Mouse (Mus musculus) heart, postnatal 14 days (tissue): ENCODE measurements at regions not wholly inside any gene's neighbourhood (a gene's known extent, or its start where the extent isn't known, plus 50 kb on each side); places are given as distances from the start of the nearest gene placed in this dataset.
A peak's percentile ranks its signal among the peaks of the same experiment; 100 is the strongest.

Experiments
- DNase-seq, 2 experiments: peaks; one replicate each; pipeline ENCODE4 v3.0.0; 2021 to 2022
- intact Hi-C: fragments of 180-260 bp; cut with DNase I; formaldehyde crosslinking; loops from one replicate; pipeline ENCODE4 v1.15.1; 2025

DNA sequence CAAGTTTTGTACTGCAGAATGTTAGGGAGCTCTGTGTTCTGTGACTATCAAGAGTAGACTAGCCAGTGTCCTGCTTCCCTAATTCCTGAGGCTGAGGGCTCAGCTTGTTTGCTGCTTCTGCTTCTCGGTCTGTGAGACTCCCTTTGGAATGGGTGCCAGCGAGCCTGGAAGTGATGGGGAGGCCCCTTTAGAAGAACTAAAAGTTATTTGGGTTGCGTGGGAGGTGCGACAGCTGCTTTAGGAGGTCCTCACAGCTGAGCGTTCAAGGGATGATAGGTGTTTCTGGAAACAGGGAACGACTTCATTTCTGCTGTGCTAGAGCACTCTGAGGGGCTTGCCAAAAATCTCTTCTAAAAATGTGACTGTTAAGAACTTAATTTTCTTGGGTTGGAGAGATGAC lies 305.7 kb downstream of the Foxo1 start:
- intact Hi-C loops, result no loop called here
- peak in 1 of 2 experiments; percentile 13 for DNase-seq

DNA sequence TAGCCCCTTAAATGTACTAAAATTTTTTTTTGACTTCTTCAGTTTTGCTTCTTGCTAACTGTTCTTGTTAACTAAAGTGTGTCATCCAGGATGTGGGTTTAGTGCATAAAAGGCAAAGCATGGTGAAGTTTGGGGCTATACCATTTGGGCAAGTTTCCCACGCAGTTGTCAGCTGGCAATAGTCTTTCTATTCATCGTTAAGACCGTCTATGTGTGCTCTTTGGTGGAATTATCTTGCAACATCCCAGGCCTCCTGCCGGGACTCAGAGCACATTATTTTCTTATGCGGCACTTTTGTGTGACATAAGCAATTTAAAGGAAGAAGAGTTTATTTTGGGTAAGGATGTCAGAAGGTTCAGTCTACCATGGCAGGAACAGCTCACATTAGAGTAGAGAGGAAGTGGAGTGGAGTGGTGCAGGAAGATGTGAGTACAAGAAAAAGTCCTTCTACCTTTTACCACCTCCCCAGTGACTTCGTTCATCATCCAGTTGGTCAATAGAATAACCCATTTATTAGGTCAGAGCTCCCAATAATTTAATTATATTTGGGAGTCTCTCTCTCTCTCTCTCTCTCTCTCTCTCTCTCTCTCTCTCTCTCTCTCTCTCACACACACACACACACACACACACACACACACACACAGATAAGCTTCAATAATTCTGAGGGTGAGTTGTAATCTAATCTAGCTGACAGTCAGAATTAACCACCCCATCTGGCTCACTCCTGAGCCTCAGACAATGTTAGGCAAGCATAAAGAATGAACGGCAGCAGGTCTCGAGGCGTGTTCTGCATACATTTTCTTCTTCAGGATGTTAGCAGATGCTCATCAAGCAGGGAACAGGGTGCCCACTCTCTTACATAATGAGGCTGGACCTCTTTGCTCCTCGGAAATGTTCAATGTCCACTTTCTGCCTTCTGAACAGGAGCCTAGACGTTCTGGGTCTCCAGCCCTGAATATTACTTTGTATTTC lies 304.7 kb downstream of the Foxo1 start:
- no peak for DNase-seq
- intact Hi-C loops, result no loop called here

DNA sequence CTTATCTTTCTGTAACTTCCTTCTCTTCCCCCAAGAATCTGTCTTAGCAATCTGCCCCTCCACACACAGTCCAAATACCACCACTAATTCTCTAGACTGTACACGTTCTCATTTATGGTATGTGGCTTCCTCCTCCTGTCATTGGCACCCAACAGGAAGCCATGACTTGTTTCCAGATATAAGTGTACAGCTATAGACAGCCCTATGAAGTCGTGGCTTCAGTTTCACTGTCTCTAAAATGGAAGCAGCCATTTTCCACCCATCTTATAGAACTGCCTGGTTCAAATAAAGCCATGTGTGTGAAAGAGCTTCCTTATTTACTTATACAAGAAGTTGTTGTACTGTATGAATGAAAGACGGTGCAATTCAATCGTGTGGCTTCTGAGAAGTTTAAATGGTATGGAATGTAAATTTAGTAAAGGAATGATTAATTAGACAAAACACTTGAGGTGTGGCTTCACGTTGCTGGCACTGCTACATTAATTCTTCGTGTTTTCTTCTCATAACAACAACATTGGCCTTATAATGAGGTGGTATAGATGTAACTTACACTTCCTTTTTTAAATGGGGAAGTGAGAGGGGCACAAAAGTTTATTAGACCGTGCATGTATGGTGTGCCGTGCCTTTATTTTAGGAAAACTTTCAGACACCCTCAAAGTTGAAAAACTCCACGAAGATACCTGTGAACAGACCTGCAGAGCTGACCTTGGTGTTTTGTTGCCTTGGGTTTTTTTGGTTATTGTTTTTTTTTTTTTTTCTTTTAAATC lies 299.7 kb downstream of the Foxo1 start:
- no peak for DNase-seq
- intact Hi-C loops, result no loop called here

DNA sequence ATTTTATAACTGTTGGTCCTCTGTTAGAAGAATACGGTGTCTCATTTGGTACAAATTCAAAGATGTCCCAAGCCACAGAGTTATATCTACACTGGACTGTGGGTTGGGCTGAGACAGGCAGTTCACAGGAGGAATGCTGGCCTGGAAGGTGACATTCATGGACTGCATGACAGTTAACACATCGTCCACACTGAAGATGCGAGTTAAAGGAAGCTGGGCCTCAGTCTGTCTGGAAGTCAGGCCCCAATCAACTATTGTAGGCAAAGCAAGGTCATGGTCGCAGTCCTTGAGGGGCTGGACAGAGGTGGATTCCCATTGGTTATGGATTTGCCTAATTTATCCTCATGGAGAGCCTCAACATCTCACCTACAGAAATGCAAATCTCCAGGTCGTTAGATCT lies 295.5 kb downstream of the Foxo1 start:
- no peak for DNase-seq
- intact Hi-C loops, result no loop called here

DNA sequence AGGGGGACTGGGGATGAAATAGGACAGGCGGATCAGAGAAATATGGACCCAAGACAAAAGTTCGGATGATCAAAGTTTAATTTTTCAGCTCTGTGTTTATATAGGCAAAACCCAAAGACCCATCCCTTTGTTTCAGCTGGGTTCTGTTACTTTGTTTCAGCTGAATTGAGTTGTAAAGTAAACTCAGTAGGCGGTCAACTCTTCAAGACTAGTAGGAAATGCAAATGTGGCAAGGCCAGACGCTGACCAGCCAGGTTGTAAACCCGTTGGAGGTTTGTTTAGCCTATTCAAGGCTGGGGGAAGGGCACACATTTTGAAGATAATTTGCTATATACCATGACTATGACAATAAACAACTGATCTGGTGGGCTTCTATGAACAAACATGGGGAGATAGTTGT lies 294.7 kb downstream of the Foxo1 start:
- no peak for DNase-seq
- intact Hi-C loops, result no loop called here

DNA sequence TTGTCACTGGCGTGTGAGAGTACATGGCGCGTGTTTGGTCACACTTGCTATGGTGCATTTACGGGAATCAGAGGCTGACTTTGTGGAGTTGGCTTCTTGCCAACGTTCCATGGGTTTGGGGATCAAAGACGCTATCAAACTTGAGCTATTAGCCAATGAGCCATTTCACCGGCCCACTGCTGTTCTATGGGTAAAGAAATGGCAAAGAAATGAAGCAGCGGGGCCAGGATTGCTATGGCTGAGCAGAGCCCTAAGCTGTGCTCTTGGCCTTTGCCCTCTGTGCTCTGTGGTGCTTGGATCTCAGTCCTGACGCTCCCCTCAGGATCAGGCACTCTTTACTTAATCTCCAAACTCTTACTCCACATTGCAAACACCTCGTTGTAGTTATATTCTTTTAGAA lies 291.3 kb downstream of the Foxo1 start:
- no peak for DNase-seq

DNA sequence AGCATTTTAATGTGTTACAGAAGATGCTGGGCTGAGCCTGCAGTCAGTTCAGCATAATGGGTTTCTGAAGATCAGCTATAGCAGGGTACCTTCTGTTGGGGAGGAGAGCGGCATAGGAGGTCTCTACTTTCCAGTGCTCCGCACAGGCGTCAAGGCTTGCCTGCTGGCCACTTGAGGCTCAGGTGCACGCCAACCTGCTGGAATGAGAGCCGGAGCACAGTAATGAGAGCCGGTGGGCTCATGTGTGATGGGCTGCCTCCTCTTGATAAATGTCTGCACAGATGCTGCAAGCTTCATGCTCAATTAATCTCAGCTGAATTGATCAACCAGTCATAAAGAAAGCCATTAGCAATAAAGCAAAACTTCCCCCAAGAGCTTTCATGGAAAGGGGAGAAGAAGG lies 290.6 kb downstream of the Foxo1 start:
- DNase-seq, result no peak

More for the DNA sequence above, 291.3 kb downstream of the Foxo1 start:
- intact Hi-C loops, result no loop called here

DNA sequence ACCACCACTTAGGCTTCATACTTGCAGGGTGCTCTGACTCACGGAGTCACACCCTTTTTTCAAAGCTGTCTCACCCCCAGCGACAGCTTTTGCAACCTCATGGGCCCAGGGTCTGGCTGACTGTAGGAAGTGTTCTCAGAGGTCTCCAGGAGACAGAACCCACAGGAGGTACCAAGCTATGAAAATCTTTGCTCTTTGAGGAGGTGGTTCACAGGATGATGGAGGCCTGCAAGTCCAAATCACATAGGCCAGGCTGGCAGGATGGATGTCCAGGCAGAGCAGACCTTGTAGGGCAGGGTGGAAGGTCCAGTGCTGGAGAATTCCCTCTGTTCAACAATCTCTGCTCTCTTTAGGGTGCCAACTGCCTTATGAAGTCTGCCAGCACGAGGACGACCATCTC lies 289.2 kb downstream of the Foxo1 start:
- no peak for DNase-seq
- intact Hi-C loops, result no loop called here

More for the DNA sequence above, 290.6 kb downstream of the Foxo1 start:
- intact Hi-C loops, result no loop called here

DNA sequence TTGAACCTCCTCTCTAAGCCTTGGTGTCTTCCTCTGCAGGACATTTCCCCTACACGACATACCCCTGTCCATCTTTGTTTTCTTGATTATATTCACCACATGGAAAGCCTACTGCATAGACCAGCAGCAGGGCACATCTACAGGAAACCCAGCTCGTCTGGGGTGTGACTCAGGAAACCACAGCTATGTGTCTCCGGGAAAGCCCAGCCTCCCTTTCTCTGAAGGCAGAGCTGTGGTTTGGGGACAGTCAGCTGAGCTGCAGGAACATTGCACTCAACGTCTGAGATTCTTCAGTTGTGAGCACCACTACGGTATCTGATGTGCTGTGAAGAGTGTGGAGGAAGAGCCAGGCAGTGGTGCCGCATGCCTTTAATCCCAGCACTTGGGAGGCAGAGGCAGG lies 286.9 kb downstream of the Foxo1 start:
- intact Hi-C loops, result no loop called here
- no peak for DNase-seq

DNA sequence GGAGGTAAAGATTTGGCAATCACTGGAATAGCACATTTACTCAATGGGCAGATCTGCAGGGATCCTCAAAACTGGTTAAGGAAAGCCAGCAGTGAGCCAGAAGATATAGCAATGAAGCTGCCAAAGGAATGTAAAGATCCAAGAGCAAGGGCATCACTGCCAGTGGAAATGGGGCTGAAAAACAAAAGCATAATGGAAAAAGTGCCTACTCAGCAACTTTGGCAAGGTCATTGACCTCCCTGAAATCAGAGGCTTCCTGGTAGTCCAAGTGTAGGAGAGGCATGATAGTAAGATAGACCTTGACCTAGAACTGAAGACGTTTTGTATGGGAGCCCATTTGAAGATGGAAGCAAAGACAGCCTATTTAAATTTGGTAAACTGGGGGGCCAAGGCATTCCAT lies 286.4 kb downstream of the Foxo1 start:
- intact Hi-C loops, result no loop called here

DNA sequence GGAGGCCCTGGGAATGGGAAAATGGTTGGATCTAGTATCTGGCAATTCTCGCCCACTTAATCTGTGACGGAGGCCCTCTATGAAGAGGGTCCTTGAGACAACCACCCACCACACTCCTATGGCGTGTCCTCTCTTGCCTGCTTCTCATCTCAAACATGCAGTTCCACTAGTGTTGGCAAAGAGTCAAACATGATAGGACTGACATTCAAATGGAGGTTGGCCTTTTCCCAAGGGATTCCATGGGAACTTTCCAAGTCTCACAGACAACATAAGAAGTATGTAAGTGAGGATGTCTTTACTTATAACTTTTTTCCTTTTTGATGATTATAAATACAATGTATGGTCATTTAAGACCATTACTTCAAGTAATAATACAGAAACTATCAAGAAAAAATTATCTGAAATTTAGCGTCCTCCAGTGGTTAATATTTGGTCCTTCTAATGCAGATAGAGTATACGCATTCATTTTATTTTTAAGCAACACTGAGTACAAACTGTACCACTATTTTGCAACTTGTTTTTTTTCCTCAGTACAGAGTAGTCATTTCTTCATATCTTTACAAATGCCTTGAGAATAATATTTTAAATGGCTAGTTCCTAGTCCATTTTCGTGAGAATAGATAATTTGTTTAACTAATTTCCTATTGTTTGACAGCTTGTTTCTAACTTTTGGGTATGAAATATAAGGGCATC lies 280.2 kb downstream of the Foxo1 start:
- intact Hi-C loops, result no loop called here

More for the DNA sequence above, 286.4 kb downstream of the Foxo1 start:
- DNase-seq, result no peak

DNA sequence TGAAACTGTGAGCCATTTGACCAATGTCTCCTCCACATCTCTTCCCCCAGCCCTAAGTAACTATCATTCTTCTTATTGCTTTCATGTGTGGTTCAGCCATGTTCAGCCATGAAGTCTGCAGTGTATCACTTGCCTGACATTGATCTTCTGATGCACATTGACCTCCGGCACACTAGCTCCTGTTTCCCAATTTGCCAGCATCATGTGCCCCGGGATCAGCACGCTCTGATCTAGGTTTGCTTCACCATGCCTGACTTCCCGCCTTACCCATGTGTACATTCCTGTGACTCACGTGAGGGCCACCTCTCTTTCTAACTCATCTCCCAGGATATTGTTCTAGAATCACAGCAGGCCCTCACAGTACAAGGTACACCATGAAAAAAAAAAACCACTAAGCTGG lies 277.9 kb downstream of the Foxo1 start:
- DNase-seq, result no peak
- intact Hi-C loops, result no loop called here

More for the DNA sequence above, 280.2 kb downstream of the Foxo1 start:
- DNase-seq, result peak in 1 of 2 experiments; percentile 40

DNA sequence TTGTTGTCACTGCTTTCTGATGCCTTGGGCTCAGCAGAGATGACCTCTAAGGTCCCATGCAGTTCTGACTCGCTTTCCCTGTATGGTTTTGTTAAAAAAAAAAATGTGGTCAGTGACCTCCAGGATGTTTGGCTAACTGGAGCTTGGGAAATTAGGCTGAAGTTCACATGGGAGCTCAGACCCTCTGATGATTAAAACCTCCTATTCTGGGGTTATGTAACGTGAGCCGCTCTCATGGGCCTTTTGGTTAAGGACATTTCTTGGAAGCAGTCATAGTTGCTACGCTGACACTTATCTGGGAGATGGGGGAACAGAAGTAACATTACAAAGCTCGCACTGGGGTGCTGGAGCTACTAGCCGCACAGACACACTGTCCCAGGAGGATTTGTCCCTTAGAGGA lies 274.9 kb downstream of the Foxo1 start:
- intact Hi-C loops, result no loop called here
- no peak for DNase-seq

DNA sequence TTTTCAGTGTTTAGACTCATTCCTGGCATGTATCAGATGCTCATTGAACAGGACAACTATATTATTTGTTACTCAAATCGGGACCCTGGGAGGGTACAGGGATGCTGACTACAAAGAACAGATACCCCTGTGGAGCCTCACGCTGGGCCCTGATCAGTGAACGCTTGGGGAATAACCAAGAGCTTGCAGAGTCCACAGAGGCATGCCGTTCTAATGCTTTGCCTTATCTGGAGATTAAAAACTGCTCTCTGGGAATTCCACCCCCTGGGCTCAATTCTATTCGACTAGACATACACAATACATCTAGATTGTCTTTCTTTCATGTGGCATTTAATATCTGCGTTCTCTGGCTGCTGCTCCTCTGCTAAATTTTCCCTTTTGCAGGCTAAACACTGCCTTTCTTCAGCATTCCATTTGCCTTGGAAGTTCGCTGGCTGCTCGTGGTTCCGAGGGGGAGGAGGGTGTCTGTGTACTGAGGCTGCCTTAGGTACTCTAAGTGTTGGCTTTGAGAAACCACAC lies 272.8 kb downstream of the Foxo1 start:
- no peak for DNase-seq
- intact Hi-C loops, result no loop called here

DNA sequence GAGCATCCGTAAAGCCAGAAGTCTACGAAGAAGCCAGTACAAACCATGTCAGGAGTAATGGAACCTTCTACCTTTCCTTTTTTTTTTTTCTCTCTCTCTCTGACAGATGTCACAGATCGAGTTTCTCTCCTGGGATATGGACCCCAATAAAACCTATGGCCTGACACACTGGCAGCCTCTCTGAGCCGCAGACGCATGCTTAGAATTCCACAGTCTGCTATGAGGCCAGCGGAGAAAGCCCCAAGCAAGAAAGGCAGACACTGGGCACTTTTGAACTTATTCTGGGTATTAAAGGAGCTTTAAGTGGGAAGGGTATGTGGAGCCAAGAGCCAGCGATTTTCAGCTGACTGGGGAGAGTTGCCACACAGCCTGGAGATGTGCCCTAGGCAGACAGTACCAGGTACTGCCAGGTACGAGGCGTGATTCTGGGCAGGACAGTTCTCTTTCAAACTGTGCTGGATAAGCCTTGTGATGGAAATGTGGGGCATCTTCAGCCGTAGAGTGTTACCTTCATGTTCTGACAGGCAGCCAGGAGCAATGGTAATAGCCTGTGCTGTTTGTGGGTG lies 271.8 kb downstream of the Foxo1 start:
- intact Hi-C loops, result no loop called here
- no peak for DNase-seq

DNA sequence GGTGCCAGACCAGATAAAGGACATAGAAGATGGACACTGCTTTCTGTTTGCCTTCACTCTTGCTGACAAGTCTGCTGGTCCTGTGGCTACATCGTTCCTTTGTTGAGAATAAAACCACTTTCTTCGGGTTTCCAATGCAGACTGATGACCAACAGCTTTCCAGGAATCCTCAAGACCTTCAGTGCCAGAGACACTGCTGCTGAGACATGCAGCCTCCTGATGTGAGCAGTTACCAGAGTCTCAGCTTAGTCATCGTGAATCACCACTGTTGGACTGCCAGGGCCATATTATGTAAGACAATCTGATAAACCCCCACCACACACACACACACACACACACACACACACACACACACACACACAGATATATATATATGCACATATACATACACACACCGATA lies 270.2 kb downstream of the Foxo1 start:
- DNase-seq, result no peak
- intact Hi-C loops, result no loop called here

DNA sequence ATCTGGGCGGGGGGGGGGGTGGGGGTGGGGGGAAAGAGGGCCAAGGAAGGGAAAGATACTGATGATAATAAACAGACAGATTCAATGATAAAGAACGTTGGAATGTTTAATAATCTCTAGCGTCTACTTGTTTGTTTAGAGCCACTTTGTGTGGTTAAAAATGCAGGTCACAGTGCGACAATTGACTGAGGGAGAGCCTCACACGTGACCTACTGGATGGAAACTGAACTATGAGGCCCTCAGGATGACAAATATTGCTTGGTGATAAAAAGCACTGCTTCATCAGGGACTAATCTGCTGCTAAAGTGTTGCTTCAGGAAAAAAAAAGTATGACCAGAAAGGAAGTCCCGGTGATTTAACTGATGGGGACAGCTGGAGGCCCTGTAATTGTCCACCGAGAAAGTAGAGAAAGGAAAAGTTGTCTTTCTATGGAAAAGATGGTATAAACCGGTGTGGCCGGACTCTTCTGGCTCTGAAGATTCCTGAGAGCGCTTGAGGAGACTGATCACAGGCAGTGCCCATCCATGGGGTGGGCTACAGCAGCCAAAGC lies 269.3 kb downstream of the Foxo1 start:
- intact Hi-C loops, result no loop called here
- DNase-seq, result no peak

DNA sequence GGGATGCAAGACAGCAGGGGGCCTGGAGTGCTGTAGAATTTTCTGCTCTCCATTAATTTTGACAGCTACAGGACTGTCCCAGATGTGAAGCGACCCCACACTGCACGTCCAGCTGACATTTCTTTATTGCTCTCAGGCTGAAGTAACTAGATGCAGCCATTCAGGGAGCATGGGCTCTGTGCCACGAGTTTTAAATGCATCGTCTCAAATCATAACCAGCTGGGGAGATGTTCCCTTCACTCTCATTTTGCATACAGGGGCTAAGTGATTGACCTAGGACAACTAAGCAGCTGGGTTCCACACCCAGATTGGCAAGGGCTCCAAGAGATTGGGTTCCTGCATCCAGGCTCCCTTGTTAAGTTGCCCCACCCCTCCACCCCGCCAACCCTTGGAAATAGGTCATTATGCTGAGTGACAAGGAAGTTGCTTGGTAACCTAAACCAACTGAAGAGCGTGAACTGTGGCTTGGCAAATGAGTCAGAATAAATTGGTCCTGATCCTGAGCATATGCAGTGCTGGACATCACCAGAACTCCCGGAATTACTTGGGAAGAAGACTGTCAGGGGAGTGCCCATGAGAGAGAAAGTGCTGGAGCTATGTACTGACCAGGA lies 267.4 kb downstream of the Foxo1 start:
- intact Hi-C loops, result no loop called here
- DNase-seq, result no peak

DNA sequence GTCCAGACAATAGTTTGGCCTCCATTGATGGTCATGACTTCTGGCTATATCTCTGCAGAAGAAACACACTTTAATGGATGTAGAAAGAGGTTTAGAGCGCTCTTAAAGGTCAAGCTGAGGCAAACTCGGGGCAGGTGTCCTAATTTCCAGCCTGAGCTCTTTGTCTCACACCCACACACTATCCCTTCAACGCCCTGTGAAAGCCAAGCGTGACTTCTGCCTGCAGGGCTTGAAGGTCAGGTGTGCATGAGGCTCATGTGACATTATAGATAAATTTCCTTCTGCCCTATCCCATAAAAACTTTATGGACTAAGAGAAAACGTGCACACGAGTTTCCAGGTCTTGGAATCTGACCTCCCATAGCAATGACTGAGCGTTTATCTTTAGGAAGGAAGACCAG lies 266.0 kb downstream of the Foxo1 start:
- intact Hi-C loops, result no loop called here
- DNase-seq, result no peak
